Mouse (Mus musculus): ENCODE measurements at regions not wholly inside any gene's neighbourhood (a gene's known extent, or its start where the extent isn't known, plus 50 kb on each side); places are given as distances from the start of the nearest gene placed in this dataset.
"Not testable (repeated sequence)": the region's sequence is repeated elsewhere in the genome, so short reads cannot be mapped to it uniquely, and the experiment has no call there.

GRCm38 (mm10) chr5:77743467-77743866 is 335.6 kb upstream of the Igfbp7 start:
- H3K9ac ChIP-seq (ENCODE audit: low read depth, poor library complexity, severe bottlenecking), result no peak overlapping the region
- H3K4me1 ChIP-seq (ENCODE audit: control insufficient read depth, insufficient read depth, low read length), result no peaks in the 10 kb centered on the region
- H3K9me3 ChIP-seq (replicated peaks; ENCODE audit: control insufficient read depth, insufficient read depth, low read length, poor library complexity, severe bottlenecking), result no peaks in the 10 kb centered on the region
- TF ChIP-seq CTCF (IDR thresholded peaks at IDR 0.05; ENCODE audit: low read depth, low read length) (no peak), EP300 (IDR thresholded peaks at IDR 0.05; ENCODE audit: insufficient read depth, low read depth, low read length) (no peak), POLR2A (IDR thresholded peaks at IDR 0.05; ENCODE audit: insufficient read depth, low read length) (no peak)
- no peaks in the 10 kb centered on the region for H3K27me3 ChIP-seq (ENCODE audit: control insufficient read depth, insufficient read depth, low read length, poor library complexity, severe bottlenecking)
- H3K4me3 ChIP-seq (ENCODE audit: low read depth, low read length), result no peak overlapping the region
- no peak overlapping the region for H3K27ac ChIP-seq (ENCODE audit: insufficient read depth, low read length)
- no peaks in the 10 kb centered on the region for H3K36me3 ChIP-seq (ENCODE audit: control insufficient read depth, insufficient read depth, low read length, poor library complexity, severe bottlenecking)

GRCm38 (mm10) chr5:77730286-77730685 is 322.4 kb upstream of the Igfbp7 start:
- not testable (repeated sequence) for H3K27ac ChIP-seq (ENCODE audit: insufficient read depth, low read length)

GRCm38 (mm10) chr5:77681592-77681991 is 273.8 kb upstream of the Igfbp7 start:
- Histone ChIP-seq H3K4me3 (ENCODE audit: low read depth, low read length) (no peak overlapping the region), H3K9me3 (replicated peaks; ENCODE audit: control insufficient read depth, insufficient read depth, low read length, poor library complexity, severe bottlenecking) (peaks cover 3% of the 10 kb centered on the region; the same call in 1 of the 2 replicates), H3K9ac (ENCODE audit: low read depth, poor library complexity, severe bottlenecking) (no peak overlapping the region), H3K27ac (ENCODE audit: insufficient read depth, low read length) (no peak overlapping the region), H3K27me3 (ENCODE audit: control insufficient read depth, insufficient read depth, low read length, poor library complexity, severe bottlenecking) (no peaks in the 10 kb centered on the region), H3K36me3 (ENCODE audit: control insufficient read depth, insufficient read depth, low read length, poor library complexity, severe bottlenecking) (no peaks in the 10 kb centered on the region), H3K4me1 (ENCODE audit: control insufficient read depth, insufficient read depth, low read length) (no peaks in the 10 kb centered on the region)
- TF ChIP-seq CTCF (IDR thresholded peaks at IDR 0.05; ENCODE audit: low read depth, low read length) (peak; percentile 8), POLR2A (IDR thresholded peaks at IDR 0.05; ENCODE audit: insufficient read depth, low read length) (no peak), EP300 (IDR thresholded peaks at IDR 0.05; ENCODE audit: insufficient read depth, low read depth, low read length) (no peak)

More at GRCm38 (mm10) chr5:77730286-77730685, 322.4 kb upstream of the Igfbp7 start:
- H3K9ac ChIP-seq (ENCODE audit: low read depth, poor library complexity, severe bottlenecking); H3K9me3 ChIP-seq (replicated peaks; ENCODE audit: control insufficient read depth, insufficient read depth, low read length, poor library complexity, severe bottlenecking); H3K27me3 ChIP-seq (ENCODE audit: control insufficient read depth, insufficient read depth, low read length, poor library complexity, severe bottlenecking); H3K4me1 ChIP-seq (ENCODE audit: control insufficient read depth, insufficient read depth, low read length); H3K4me3 ChIP-seq (ENCODE audit: low read depth, low read length); H3K36me3 ChIP-seq (ENCODE audit: control insufficient read depth, insufficient read depth, low read length, poor library complexity, severe bottlenecking): not testable (repeated sequence)

- H3K4me3 ChIP-seq (ENCODE audit: low read depth, low read length), result no peak overlapping the region
- H3K27ac ChIP-seq (ENCODE audit: insufficient read depth, low read length), result no peak overlapping the region
- TF ChIP-seq POLR2A (IDR thresholded peaks at IDR 0.05; ENCODE audit: insufficient read depth, low read length) (no peak), EP300 (IDR thresholded peaks at IDR 0.05; ENCODE audit: insufficient read depth, low read depth, low read length) (no peak), CTCF (IDR thresholded peaks at IDR 0.05; ENCODE audit: low read depth, low read length) (no peak)
- H3K9ac ChIP-seq (ENCODE audit: low read depth, poor library complexity, severe bottlenecking), result no peak overlapping the region
- no peaks in the 10 kb centered on the region for H3K36me3 ChIP-seq (ENCODE audit: control insufficient read depth, insufficient read depth, low read length, poor library complexity, severe bottlenecking)
- H3K4me1 ChIP-seq (ENCODE audit: control insufficient read depth, insufficient read depth, low read length), result no peaks in the 10 kb centered on the region
- H3K27me3 ChIP-seq (ENCODE audit: control insufficient read depth, insufficient read depth, low read length, poor library complexity, severe bottlenecking), result no peaks in the 10 kb centered on the region
- H3K9me3 ChIP-seq (replicated peaks; ENCODE audit: control insufficient read depth, insufficient read depth, low read length, poor library complexity, severe bottlenecking), result no peaks in the 10 kb centered on the region
Measured at GRCm38 (mm10) chr5:77672073-77672924, 264.5 kb upstream of the Igfbp7 start.

GRCm38 (mm10) chr5:77663096-77663495 is 255.3 kb upstream of the Igfbp7 start:
- Histone ChIP-seq H3K27ac (ENCODE audit: insufficient read depth, low read length) (no peak overlapping the region), H3K4me3 (ENCODE audit: low read depth, low read length) (no peak overlapping the region), H3K4me1 (ENCODE audit: control insufficient read depth, insufficient read depth, low read length) (peaks cover 1% of the 10 kb centered on the region), H3K27me3 (ENCODE audit: control insufficient read depth, insufficient read depth, low read length, poor library complexity, severe bottlenecking) (no peaks in the 10 kb centered on the region), H3K9ac (ENCODE audit: low read depth, poor library complexity, severe bottlenecking) (no peak overlapping the region), H3K36me3 (ENCODE audit: control insufficient read depth, insufficient read depth, low read length, poor library complexity, severe bottlenecking) (no peaks in the 10 kb centered on the region), H3K9me3 (replicated peaks; ENCODE audit: control insufficient read depth, insufficient read depth, low read length, poor library complexity, severe bottlenecking) (no peaks in the 10 kb centered on the region)
- TF ChIP-seq CTCF (IDR thresholded peaks at IDR 0.05; ENCODE audit: low read depth, low read length), result no peak
- no peak for TF ChIP-seq EP300 (IDR thresholded peaks at IDR 0.05; ENCODE audit: insufficient read depth, low read depth, low read length)
- no peak for TF ChIP-seq POLR2A (IDR thresholded peaks at IDR 0.05; ENCODE audit: insufficient read depth, low read length)

GRCm38 (mm10) chr5:77659016-77659415 is 251.2 kb upstream of the Igfbp7 start:
- Histone ChIP-seq H3K4me1 (ENCODE audit: control insufficient read depth, insufficient read depth, low read length) (no peaks in the 10 kb centered on the region), H3K27me3 (ENCODE audit: control insufficient read depth, insufficient read depth, low read length, poor library complexity, severe bottlenecking) (no peaks in the 10 kb centered on the region), H3K36me3 (ENCODE audit: control insufficient read depth, insufficient read depth, low read length, poor library complexity, severe bottlenecking) (no peaks in the 10 kb centered on the region), H3K4me3 (ENCODE audit: low read depth, low read length) (no peak overlapping the region), H3K9ac (ENCODE audit: low read depth, poor library complexity, severe bottlenecking) (no peak overlapping the region), H3K9me3 (replicated peaks; ENCODE audit: control insufficient read depth, insufficient read depth, low read length, poor library complexity, severe bottlenecking) (no peaks in the 10 kb centered on the region), H3K27ac (ENCODE audit: insufficient read depth, low read length) (no peak overlapping the region)
- TF ChIP-seq CTCF (IDR thresholded peaks at IDR 0.05; ENCODE audit: low read depth, low read length) (no peak), EP300 (IDR thresholded peaks at IDR 0.05; ENCODE audit: insufficient read depth, low read depth, low read length) (no peak), POLR2A (IDR thresholded peaks at IDR 0.05; ENCODE audit: insufficient read depth, low read length) (no peak)
